Mouse (Mus musculus): ENCODE data around the gene Nisch.
A peak's percentile ranks its signal among the peaks of the same experiment; 100 is the strongest.

The Nisch gene

DNA sequence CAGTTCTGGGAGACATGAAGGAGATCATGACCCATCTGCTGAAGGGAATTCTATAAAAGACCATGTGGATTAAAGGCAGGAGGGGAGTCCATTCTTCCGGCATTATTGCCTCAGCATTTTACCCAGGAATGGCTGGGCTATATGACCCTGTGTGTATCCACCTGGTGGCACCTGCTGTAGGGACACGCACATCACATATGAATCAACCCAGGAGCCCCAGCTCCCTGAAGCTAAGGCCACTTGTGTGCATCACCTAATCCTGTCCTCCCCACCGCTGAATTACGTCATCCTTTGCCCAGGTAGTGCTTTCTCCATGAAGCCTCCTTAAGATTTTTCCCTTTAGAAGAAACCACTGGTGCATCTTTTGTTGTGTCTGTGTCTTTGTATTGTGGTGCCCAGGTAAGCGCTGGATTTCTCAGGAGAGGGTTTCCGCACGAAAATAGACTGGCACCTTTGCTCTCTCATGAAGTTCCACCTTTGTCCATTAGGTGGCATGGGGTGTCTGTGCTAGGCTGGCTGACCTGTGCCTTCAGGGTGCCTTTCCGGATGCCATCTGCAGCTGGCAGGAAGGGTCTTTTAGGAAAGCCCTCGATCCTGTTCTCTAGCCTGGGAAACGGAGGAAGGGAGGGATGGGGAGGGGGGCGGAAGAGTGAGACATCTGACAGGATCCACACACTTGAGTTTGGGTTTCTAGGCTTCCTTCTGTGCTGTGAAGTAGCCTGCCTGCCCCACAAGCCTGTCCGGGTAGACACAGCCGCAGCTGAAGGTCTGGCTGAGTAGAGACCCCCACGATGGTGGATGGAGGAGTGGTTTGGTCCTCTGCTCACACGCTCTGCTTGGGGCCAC, 1.4 kb downstream of the Nisch start:
- DNase-seq (ENCODE audit: low read depth): peak; percentile 88

DNA sequence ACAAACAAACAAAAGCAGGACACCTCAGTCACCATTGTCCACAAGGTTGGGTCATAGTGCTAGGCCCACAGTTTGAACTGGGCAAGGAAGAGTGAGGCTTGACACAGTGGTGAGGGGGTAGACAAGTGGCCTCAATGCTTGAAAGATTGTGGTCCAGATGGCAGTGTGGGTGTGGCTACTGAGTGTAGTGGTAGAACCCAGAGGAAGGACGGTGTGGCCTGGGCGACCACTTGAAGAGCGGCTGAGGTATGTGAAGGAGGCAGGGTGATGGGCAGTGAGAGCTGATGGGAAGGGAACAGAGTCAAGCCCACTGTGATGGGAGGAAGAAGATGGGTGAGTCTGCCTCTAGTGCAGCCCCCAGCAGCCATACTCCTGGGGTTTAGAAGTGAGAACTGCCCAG, 2.1 kb downstream of the Nisch start:
- no peak for DNase-seq (ENCODE audit: low read depth)

DNA sequence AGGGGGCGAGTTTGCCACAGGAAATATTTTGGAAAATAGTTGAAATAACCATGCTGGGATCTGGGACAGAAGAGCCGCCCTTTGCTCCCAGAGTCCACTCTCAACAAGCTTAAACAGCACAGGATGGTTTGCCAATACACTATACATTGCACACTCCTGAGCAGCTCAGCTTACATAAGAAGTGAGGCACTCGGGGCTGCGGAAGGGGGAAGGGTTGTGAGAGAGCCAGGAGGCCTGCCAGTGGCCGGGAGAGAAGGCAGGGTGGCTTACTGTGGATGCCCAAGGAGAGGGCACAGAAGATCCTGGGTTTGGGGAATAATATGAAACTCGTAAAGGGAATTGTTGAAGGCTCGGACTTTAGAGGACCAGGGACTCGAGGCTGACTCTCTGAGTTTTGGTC, 2.9 kb downstream of the Nisch start:
- no peak for DNase-seq (ENCODE audit: low read depth)

DNA sequence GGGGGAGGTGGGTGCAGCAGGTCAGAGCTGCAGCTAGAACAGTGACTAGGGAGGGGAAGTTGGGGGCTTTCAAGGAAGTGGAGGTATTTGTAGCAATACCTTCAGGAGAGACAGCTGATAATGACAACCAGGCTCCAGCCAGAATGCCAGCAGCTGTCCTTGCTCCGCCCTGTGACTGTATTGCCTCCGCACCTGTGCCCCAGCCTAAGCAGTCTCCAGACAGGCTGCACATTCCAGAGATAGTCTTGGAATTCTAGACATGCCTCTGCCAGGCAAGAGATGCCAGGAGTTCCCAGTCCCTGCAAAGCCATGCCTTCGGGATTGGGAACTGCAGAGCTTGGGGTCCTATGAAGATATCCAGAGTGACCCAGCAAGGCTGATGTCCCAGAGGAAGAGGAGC, 4.2 kb downstream of the Nisch start:
- DNase-seq (ENCODE audit: low read depth): no peak

DNA sequence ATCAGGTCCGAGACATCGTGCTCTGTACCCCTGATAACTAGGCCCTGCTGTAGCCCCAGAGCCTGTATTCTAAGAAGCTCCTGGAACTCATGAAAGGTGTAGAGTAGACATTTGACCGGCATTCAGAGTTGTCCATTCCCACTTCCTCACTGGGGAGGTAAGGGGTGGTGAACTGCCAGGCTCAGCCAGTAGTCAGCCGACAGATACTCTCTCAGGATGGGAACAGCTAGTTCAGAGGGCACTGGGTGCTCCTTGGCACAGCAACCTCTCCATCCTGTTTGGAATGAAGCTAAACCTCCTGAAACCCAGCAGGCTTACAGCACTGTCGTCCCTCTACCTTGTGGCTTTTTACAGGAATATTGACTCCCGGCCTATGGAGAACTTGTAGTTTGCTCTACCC, 4.9 kb downstream of the Nisch start:
- DNase-seq (ENCODE audit: low read depth): no peak

DNA sequence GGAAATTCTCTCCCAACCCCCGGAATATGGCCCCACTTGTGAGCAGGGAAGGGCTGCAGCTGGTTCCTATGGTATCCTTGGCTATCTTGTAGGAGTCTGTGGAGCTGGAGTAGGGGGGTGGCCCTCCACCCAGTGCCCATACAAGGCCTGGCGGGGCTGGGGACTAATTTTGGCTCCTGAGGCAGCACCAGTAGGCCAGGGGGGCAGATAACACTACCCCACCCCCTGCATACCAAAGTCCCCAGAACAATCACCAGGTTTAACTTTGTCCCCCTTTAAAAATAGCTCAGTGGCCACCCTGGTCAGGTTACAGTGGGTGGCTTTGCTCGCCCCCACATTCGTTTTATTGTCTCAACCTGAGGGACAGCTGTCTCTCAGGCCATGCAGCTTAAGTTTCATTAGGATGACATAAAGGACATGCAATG, 7.6 kb downstream of the Nisch start:
- DNase-seq (ENCODE audit: low read depth): no peak

DNA sequence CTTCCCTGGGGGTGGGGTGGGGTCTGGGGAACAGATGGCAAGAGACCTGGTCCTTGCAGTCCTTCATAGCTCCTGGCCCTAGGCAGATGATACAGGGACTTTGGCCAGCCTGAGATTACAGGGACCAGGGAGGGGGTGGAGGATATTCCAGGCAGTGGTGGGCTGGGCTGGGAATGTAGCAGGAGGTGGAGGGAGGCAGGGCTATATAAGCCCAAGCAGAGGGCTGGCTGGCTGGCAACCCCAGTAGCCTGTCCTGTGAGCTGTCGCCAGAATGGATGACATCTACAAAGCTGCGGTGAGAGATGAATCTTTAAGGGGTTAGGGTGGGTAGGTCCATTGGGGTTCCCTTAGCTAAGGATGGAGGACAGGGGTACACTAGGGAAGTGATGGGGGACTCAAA, 8.7 kb downstream of the Nisch start, which contains the start of gene Tnnc1:
Gene Tnnc1, plus strand, starts transcription at position 229 of the 400 bp plus-strand sequence.
- DNase-seq (ENCODE audit: low read depth): no peak

DNA sequence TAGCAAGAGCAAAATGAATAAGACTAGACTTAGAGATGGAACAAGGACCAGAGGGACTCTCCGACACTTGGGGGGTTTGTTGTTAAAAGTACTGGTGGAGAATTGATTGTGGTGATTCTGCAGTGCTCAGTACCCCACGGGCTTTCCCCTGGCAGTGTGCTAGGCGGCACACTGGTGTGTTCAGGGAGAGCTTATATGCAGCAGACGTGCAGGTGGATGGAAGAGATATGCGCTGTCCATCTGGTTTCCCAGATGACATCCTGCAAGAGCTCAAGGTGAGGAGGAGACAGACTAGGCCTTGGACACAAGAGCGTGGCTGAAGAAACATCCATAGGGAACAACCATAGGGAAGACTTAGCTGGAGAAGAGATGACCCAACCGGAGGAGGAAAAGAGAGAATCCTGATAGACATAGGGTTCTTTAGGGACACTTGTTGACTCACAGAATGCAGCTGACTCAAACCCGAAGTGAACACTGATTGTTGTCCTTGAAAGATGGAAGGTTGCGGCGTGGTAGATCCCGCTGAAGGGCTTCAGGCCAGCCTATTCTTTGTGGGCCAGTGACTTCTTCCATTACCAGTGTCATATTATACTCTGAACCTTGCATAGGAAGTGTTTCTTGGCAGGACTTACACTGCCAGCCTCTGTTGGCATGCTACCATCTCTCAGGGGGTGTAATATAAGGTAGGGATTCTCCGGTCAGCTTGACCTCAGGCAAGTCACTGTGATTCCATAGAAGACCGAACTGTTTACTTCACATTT, 9.5 kb downstream of the Nisch start:
- DNase-seq (ENCODE audit: low read depth): no peak

DNA sequence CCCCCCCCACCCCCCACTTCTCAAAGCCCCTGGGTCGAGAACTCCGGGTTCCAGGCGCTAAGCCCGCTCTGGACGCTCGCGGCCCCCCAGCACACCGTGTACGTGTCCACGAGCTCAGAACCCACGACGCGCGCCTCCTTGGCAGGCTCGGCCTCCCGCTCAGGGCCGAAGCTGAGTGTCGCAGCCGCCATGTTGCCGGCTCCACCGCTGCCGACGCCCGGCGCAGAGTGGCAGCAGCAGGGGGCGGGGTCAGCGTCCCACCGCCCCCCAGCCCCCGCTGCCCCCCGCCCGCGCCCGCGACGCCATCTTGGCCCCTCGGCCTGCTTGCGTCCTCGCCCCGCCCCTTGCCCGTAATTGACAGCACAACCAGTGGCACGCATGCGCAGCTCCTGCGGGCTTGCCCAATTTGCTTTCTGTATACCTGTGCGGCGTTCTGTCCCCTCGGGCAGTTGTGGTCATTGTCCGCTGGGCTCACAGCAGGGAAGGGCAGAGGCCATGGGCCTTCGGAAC, 10.2 kb downstream of the Nisch start:
- DNase-seq (ENCODE audit: low read depth): peak; percentile 96

DNA sequence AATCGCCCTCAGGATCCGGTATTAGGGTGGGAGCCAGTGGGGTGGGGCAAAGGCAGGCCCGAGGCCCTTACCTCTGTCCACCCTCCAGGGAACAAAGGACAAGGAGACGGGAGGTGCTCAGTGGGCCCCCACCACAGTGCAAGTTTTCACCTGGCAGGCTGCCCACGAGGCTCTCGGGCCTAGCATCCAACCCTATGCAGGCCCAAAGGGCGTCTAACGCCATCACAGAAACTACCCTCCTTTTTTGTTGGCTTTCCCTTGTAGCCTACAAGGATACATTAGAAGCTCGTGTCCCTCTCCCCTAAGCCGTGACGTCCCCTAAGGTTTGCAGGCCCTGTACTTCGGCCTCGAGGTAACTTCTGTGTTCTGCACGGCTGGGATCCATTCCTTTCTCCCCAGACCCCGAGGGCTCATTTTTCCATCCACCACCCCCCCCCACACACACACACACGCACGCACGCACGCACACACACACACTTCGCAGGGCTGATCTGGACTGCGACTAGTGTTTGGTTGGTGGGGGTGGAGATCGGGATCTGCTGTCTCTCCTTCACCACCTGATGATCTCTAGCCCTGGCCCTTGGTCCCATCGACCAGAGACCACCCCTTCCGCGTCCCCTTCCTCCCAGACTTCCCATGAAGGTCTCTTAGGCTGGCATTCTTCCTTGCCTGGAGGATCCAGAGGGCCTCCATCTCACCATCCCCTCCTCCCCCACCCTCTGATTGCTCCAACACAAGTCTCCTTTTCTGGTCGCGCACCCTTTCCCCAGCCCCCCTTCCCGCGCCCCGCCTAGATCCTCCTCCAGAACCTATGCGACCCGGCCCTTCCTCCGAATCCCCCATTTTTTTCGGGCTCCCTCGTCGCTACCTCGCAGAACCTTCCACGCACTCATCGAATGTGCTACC, 10.9 kb downstream of the Nisch start:
- DNase-seq (ENCODE audit: low read depth): peak; percentile 41

DNA sequence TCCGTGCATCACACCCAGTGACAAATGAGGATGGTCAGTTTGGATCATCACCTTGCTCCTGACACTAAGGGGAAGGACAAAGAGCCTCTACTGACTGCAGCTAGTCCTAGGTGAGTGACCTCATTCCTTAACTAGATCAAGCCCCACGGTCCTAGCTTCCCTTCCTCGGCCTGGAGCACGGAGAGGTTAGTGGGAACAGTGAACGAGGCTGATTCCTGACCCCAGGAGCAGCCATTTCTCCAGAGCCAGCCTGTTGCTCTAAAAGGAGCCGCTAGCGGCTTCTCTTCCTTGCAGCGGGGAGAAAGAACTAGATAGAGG, 11.5 kb downstream of the Nisch start:
- DNase-seq (ENCODE audit: low read depth): no peak

DNA sequence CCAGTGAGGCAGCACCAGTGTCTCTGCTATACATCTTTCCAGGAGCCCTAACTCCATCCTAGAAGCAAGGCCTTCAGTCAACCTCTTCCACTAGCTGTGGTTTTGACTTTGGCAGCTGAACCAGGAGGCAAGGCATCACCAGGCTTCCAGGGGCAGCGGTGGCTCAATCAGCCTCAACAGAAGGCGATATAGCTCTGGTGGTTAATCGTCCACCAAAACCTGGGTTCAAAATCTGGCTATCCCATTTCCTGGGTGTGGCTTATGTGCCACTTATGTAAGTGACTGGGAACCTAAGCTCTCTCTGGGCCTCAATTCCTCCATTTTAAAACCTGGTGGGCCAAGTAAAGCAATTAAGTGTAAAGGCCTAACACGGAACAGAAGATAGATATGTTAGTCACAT, 11.9 kb downstream of the Nisch start:
- DNase-seq (ENCODE audit: low read depth): no peak

DNA sequence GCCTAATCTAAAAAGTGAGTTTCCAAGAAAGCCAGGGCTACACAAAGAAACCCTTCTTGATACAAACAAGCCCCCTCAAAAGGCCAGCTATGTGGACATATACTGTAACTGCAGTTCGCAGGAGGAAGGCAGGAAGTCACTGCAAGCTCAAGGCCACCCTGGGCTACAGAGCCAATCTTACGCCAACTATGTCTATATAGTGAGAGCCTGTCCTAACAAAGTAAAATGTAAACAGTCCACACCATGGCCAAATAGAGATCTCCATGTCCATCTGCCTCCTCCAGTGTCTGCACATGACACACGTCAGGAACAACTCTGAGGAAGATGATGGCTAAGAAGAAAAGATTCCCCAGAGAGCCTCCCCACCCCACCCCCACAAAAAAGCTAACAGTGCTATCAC, 16.7 kb downstream of the Nisch start:
- no peak for DNase-seq (ENCODE audit: low read depth)

DNA sequence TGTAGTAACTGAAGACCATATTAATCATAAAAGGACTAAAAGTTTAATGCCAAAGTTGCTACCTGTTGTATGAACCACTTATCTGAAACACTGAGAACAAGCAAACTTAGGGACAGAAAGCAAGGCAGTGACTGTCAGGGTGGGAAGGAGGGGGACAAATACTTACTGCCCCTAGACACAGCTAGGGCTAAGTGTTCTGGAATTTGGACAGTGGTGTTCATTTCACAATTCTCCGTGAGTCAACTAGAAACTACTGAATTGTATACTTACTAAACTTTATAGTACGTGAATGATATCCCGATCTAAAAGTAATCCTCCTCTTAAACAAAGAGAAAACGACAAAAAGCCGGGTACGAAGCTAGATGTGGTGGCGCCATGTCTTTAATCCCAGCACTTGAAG, 17.1 kb downstream of the Nisch start:
- DNase-seq (ENCODE audit: low read depth): no peak

DNA sequence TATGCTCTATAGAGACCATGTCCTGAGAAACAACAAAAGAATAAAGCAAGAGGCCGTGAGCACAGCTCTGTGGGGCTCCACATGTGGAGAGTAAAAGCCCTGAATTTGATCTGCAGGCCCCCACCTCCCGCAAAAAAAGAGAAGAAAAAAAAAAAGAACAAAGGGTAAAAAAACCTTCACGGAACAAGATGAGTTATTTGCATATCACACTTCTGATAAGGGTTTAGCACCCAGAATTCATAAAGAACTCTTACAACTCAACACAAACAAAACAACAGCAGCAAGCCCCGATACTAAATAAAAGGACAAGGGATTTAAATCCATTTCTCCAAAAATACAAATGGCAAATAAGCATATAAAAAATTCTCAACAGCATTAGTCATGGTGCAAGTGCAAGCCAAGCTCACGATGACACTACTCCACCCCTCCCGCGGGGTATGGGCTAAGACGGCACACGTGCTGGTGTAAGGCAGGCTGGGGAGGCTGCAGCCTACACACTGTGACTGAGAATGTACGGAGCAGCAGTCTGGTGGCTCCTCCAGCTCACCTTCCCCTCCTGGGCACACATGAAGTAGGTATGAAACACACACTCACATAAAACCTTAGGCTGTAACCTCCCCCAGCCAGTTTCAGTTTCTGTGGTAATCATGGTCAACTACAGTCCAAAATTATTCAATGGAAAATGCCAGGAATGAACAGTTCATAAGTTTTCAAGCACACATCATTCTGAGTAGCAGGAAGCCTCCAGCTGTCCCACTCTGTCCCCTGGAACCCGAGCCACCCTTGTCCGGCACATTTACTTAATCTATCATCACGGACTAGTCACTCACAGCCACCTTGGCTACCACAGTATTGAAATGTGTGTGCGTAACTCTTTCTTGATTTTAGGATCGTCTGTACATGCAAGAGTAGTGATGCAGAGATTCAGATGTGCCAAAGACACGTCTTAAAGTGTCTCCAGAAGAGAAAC, 18.9 kb downstream of the Nisch start:
- no peak for DNase-seq (ENCODE audit: low read depth)

DNA sequence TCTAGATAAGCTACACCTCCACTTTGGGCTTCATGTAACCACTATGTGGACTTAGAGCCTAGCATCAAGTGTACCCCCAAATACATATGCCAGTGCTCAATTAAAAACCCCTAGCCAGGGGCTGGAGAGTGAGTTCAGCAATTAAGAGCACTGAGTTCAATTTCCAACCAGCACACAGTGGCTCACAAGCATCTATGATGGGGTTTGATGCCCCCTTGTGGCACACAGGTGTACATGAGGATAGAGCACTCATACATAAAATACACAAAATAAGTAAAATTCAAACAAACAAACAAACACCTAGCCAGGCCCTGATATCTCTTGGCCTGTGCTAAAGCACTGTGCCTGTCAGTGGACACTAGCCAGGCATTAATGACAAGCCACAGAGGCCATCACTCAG, 20.8 kb downstream of the Nisch start:
- DNase-seq (ENCODE audit: low read depth): peak; percentile 74

DNA sequence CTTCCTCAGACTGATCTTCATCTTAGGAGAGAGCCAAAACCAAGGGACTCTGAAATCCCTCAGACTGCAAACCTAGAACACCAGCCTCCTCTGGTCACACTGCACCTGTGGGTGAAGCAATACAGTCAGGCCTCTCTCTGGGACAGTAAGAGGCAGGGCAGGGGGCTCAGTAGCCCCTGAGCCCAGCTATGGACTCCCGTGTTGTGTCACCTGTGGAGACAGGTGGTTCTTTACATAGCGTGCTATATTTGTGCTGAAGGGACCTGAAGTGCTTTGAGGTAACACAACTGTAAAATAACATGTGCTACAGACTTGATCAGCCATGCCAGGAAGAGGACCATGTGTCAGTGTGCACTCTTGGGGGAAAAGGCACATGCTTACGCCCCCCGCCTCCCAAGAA, 21.2 kb downstream of the Nisch start:
- DNase-seq (ENCODE audit: low read depth): no peak

DNA sequence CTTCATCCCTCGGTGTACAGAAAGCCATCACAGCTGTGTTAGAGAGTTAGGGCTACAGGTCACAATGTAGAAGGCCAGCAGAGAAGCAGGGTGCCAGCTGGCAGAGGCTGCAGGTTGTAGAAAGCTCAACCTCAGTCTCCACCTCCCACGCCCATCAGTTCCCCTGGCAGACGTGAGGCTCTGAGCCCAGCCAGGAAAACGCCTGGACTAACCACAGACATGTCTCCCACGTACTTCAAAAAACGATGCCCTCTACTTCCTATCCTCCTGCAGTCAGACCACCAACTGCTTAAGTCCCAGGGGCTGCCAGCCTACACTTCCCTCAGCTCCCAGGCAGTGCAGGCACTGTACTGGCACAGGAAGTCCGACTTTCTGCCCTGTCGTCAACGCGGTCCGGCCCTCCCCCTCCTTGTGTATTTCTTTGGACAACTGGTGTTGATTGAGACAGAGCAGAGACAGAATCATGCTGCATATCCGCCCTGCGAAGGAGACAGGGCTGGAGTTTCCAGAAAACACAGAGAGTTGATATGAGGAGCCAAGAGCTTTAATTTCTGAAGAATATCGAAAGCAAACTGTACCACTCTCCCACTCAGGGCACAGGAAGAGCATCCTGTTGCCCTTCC, 21.7 kb downstream of the Nisch start:
- peak; percentile 57 for DNase-seq (ENCODE audit: low read depth)

DNA sequence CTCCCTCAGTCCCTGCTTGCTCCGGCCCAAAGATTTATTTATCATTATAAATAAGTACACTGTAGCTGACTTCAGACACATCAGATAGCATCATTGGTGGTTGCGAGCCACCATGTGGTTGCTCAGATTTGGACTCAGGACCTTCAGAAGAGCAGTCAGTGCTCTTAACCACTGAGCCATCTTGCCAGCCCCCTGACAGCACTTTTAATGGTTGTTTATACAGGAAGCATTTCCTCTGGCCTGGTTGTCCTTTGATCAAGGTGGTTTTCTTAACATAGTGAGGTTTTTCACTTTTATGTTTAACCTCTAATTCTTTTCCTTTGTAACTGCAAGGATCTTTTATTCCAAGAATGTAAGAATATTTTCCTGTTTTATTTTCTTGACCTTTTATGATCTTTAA, 22.3 kb downstream of the Nisch start:
- peak; percentile 54 for DNase-seq (ENCODE audit: low read depth)

DNA sequence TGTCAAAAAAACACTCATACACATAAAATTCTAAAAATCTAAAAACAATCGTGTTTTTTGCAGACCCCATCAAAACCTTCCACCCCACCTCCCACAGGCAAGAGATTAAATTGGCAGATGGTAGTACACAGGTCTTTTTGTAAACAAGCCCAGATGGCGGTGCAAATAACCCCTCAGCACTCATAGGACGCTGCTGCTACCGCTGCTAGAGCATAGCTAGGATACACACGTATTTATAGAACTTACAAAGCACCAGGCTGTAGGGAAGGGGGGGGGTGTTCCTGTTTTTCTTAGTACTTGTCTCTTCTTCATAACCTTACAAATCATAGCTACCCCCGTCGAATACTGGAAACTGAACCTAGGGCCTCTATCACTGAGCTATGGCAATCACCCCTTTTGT, 23.0 kb downstream of the Nisch start:
- no peak for DNase-seq (ENCODE audit: low read depth)

DNA sequence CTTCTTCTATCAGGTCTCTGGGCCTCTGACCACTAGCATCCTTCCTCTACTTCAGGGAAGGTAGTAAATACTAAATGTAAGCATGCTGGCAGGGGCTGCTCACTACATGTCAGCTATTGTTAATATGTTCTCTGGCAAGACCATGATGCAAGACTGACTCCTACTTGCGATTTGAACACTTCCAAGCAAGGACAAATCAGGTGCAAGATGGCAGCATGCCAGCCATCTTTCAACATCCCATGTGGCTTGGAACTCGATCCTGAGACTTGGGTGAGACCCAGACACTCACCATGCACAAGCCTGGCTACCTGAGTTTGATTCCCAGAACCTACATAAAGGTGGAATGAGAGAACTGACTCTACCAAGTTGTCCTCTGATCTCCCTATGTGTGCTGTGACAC, 24.8 kb downstream of the Nisch start:
- no peak for DNase-seq (ENCODE audit: low read depth)

Measured in naive thymus-derived CD4-positive, alpha-beta T cell, adult 2 months (primary cell).